Mouse (Mus musculus) G1E (cell line): ENCODE measurements around the gene Acin1.

Experiments used
- CTCF ChIP-seq: IDR thresholded peaks from 2 replicates; pipeline ENCODE4 v1.5.1; 2012; ENCODE audit warnings: low read depth, low read length, inconsistent platforms, mixed read lengths
- GATA1 ChIP-seq: IDR thresholded peaks from 2 replicates; pipeline ENCODE4 v1.6.1; 2012; ENCODE audit warnings: borderline replicate concordance, low read length, inconsistent platforms, mixed read lengths
- GATA2 ChIP-seq: IDR thresholded peaks from 2 replicates; pipeline ENCODE4 v1.6.1; 2012; ENCODE audit warnings: low read depth, low read length, inconsistent platforms, borderline replicate concordance
- POLR2AphosphoS5 ChIP-seq: IDR thresholded peaks from 2 replicates; pipeline ENCODE4 v1.6.1; 2012; ENCODE audit warnings: low read depth, low read length, inconsistent platforms; ENCODE audit not compliant: insufficient replicate concordance
- TAL1 ChIP-seq: conservative IDR thresholded peaks from 2 replicates; pipeline ENCODE4 v1.6.1; 2012; ENCODE audit warnings: low read depth, low read length, inconsistent platforms, mixed read lengths

DNA sequence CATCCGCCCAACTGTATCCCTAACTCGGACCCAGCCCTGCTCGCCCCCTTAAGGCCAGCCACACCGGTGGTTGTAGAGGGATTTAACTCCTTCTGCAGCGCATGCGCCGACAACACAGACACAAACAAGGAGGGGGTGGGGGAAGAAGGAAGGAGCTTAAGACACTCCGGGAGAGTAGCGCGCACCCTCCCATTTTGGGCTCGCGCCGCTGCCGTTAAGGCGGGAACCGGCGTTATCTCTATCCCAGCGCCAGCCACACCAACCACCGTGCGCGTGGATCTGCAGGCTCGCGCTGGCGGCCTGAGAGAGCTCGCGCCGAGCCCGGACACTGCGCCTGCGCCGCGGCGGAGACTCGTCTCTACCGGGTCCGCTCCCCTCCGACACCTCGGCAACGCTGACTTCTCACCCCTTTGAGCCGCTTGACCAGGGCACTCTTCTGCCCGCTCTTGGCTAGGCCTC lies 639 bp downstream of the Acin1 start, which contains the start of gene 1700123O20Rik:
- TF ChIP-seq CTCF, result no peak
- no peak for TF ChIP-seq GATA2
- no peak for TF ChIP-seq GATA1
- TF ChIP-seq TAL1, result no peak
- no peak for TF ChIP-seq POLR2AphosphoS5
